Mouse (Mus musculus) kidney, postnatal 4 days (tissue): ENCODE results near the gene H2-Ab1.
"Not testable (repeated sequence)": the region's sequence is repeated elsewhere in the genome, so short reads cannot be mapped to it uniquely, and the experiment has no call there.

Experiments
- DNase-seq, 2 experiments: peaks; one replicate each; pipeline ENCODE4 v3.0.0; 2021; ENCODE audit warnings: mixed read lengths in 2 of 2

Gene H2-Ab1

GRCm38 (mm10) chr17:34257594-34258375 lies at the start of gene H2-Ab1:
H2-Ab1 (plus strand) TSS chr17:34257689.
- peak; percentile 88 to 89 for DNase-seq

GRCm38 (mm10) chr17:34207866-34208265 lies 49.6 kb upstream of the H2-Ab1 start:
- DNase-seq = no peak

DNA sequence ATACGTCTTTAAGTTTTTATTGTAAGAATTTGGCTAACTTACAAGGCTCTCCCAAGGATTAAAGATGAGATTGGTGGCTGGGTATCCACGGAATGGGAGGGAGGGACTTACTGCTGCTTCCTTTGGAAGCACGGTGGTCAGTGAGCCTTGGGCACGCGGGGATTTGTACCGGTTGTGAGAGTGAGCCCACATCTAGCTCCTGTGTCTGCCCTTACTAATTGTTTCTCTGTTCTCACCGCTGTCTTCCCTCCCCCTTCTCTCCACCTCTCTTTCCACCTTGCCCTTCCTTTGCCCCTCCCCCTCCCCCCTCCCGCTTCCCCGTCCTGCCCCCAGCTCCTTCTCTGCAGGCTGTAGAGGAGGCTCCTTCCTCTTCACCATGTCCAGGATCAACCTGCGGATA lies 49.1 kb upstream of the H2-Ab1 start:
- DNase-seq = no peak

- DNase-seq = no peak
These were observed 47.8 kb upstream of the H2-Ab1 start for GRCm38 (mm10) chr17:34209680-34210079.

- no peak for DNase-seq
These were observed 46.9 kb upstream of the H2-Ab1 start for GRCm38 (mm10) chr17:34210599-34210998.

DNA sequence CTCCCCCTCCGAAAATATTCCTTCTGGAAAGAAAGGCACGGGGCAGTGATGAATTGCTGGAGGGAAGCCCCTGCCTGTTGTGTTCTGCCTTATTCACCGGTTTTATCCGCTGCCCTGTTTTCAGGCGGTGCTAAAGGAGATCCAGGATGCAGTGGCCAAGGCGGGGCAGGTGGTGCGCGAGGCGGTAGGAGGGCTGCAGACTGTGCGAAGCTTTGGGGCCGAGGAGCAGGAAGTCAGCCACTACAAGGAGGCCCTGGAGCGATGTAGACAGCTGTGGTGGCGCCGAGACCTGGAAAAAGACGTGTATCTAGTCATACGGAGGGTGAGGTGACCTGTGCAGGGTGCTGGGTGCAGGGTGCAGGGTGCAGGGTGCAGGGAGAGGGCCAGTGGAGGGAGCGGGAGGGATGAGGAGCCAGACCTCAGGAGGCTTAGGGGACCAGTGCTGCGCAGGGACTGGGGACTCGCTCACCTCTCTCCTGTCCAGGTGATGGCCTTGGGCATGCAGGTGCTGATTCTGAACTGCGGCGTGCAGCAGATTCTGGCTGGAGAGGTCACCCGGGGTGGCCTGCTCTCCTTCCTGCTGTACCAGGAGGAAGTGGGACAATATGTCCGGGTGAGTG lies 45.6 kb upstream of the H2-Ab1 start:
- no peak for DNase-seq

GRCm38 (mm10) chr17:34213936-34214335 lies 43.6 kb upstream of the H2-Ab1 start:
- DNase-seq = no peak

- no peak for DNase-seq
These were observed 42.3 kb upstream of the H2-Ab1 start for GRCm38 (mm10) chr17:34215176-34215575.

DNA sequence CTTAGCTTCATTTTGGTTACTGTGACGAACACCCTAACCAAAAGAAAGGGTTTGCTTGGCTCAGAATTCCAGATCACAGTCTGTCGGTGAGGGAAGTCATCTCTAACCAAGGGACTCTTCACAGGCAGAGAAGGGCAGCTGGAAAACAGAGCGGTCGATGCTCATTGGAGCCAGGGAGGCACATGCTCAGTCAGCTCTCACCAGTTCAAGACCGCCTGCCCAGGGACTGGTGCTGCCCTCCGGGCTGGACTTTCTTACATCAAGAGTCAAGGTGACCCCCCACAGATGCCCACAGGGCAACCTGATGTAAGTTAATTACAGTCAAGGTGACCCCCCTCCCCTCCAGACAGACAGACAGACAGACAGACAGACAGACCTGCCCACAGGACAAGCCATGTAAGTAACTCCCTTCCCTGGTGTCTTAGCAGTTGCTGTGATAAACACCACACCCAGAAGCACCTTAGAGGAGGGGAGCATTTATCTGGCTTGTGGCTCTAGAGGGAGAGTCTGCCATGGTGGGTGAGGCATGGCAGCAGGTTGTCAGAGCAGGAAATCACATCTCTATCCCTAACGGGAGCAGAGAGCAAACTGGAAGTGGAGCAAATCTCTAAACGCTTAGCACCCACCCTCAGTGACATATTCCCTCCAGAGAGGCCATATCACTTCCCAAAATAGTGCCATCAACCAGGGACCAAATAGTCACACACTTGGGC lies 40.1 kb upstream of the H2-Ab1 start:
- DNase-seq = no peak

DNA sequence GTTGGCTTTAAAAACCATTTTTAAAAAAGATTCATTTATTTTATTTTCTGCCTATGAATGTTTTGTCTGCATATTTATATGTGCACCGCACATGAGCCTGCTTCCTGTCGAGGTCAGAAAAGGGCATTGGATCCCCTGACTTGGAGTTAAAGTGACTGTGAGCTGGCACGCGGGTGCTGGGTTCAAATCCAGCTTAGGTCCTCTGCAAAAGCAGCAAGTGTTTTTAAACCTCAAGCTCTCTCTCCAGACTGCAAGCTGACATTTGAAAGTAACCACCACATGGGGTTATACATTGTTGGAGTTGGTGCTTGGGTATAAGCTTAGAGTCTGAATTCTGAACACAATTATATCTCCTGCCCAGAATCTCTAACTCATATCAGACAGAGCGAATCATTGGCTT lies 39.5 kb upstream of the H2-Ab1 start:
- no peak for DNase-seq

- DNase-seq = peak; percentile 40 to 60
These were observed 38.8 kb upstream of the H2-Ab1 start for GRCm38 (mm10) chr17:34218675-34219074.

GRCm38 (mm10) chr17:34219096-34219495 lies 38.4 kb upstream of the H2-Ab1 start:
- DNase-seq = peak; percentile 76 to 78

DNA sequence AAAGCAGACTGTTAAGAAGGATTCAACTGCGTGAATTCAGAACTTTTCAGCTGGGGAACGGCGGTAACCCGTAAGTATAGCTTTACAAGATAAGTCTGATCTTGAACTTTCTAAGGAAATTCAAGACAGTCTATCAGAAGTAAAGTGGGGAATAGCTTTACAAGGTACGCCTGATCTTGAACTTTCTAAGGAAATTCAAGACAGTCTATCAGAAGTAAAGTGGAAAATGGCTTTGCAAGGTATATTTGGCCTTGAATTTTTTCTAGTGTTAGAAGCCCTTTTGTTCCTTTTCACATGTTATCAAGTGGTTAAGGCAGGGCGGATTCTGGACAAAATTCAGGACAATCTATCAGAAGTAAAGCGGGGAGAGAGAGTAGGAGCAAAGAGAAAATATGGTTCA lies 37.7 kb upstream of the H2-Ab1 start:
- not testable (repeated sequence) for DNase-seq

- DNase-seq = not testable (repeated sequence)
These were observed 37.1 kb upstream of the H2-Ab1 start for GRCm38 (mm10) chr17:34220401-34220800.

DNA sequence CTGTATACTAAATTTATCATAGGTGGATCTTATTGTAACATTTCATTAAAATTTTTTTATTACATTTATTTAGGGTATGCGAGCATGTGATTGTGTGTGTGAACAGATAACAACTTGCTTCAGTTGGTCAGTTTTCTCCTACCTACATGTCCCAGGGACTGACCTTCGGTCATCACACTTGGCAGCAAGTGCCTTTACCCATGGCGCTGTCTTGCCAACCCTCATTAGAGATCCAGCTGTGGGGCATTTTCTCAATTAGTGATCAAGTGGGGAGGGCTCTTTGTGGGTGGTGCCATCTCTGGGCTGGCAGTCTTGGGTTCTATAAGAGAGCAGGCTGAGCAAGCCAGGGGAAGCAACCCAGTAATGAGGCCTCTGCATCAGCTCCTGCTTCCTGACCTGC lies 32.7 kb upstream of the H2-Ab1 start:
- no peak for DNase-seq

DNA sequence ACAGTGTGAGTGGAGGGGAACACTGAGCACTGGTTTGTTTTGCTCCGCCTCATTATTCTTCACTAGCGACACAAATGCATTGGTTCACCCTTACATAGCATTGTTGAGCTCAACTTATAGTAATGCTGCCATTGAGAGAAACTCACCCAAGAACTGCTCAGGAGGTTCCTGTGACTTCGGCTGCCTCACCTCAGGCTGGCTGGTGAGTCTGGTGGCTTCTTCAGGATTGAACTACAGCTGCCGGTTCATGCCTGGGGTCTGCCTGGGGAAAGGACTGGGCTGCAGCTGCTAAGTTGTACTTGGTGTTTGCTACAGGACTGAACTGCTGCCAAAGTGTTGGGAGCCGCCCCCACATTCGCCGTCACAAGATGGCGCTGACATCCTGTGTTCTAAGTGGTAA lies 32.1 kb upstream of the H2-Ab1 start:
- DNase-seq = no peak

DNA sequence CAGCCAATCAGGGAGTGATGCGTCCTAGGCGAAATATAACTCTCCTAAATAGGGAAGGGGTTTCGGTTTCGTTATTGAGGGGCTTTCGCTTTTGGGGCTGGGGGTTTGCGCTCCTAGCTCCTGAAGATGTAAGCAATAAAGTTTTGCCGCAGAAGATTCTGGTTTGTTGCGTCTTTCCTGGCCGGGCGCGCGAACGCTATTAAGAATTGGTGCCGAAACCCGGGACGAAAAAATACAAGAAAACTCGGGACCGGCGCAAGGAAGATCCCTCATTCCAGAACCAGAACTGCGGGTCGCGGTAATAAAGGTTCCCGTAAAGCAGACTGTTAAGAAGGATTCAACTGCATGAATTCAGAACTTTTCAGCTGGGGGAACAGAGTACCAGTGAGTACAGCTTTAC lies 31.6 kb upstream of the H2-Ab1 start:
- not testable (repeated sequence) for DNase-seq

- DNase-seq = not testable (repeated sequence)
These were observed 26.5 kb upstream of the H2-Ab1 start for GRCm38 (mm10) chr17:34230971-34231370.

GRCm38 (mm10) chr17:34232021-34232420 lies 25.5 kb upstream of the H2-Ab1 start:
- not testable (repeated sequence) for DNase-seq

DNA sequence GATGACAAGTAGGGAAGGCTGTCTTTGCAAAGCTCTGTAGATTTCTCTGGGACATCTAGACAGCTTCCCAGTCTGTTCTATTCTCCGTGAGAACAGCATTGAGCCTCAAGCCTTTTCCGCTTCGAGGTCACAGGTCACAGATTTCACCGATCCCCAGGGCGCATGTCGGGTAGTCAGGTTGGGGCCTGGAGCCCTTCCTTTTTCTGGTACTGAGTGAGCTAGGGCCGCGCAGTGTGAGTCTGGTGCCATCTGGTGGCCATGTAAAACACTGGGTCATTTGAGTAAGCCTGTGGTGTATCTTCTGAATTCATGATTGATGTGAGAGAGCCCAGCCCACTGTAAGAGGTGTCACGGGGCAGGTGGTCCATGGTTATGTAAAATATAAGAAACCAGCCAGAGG lies 22.6 kb upstream of the H2-Ab1 start:
- peak; percentile 81 to 86 for DNase-seq

DNA sequence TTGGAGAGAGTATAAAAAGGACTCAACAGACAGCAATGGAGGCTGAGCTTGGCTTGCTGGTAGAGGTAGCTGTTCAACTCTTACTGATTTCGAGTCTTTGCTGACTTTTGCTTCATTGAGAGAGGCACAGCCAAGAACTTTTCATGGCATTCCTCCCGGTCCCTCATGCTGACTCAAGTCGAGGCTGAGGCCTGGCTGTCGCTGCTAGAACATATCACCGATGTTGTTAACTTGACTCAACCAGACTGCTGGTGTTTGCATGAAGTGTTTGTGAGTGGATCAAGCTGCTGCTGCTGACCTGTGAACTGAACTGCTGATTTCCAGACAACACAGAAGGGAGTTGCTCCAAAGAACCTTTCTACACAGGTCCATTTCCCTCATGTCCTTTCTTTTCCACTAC lies 20.8 kb upstream of the H2-Ab1 start:
- peak; percentile 26 to 49 for DNase-seq

DNA sequence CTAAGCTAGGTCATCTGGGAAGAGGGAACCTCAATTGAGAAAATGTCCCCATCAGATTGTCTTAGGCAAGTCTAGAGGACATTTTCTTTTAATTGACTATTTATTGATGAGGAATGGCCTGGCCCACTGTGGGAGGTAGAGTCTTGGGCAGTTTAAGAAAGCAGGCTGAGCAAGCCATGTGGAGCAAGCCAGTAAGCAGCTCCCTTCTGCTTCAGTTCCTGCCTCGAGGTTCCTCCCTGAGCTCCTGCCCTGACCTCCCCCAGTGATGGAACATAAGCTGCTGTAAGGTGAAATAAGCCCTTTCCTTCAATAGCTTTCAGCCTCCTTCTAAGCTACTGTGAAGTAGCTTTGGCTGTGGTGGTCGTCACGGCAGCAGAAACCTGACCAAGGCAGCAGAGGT lies 19.7 kb upstream of the H2-Ab1 start:
- DNase-seq = no peak

DNA sequence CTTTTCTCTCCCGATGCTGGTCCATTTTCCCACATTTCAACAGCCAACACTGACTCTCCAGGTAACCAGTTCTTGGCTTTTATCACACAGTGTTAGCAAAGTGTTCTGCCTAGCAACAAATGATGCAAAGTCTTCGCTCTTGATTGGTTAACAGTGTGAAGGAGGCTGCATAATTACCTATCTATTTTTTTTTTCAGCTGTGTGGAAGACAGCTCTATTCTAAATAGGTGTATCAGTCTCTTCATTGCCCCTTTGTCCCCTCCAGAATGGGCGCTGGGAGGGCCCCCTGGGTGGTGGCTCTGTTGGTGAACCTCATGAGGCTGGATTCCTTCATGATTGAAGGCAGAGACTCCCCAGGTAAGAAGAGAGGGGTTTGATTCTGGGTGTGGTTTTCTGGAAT lies 18.8 kb upstream of the H2-Ab1 start, which contains the start of gene H2-Ob:
TSS of gene H2-Ob (plus strand) at position 198 of the 400 bp plus-strand sequence.
- DNase-seq = peak; percentile 17 to 38

DNA sequence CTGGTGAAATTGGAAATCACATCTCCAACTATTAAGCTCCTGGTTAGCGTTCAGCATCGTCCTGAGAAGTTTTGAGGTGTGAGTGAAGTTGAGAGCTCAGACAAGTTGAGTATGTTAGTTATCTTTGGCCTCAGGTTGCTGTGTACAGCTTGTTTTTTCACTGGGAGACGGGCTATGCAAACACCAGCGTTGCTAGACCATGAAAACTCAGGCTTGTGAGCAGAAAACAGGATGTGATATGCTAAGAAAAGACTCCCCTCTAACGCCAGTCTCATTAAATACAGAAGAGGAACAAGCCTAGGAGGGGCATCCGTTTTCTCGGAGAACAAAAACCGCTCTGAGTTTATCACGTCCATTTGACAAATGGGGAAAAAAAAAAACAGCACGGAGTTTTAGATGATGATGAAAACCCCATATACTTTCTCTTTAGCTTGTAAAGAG lies 17.9 kb upstream of the H2-Ab1 start:
- no peak for DNase-seq
